In the genomic region with DNA sequence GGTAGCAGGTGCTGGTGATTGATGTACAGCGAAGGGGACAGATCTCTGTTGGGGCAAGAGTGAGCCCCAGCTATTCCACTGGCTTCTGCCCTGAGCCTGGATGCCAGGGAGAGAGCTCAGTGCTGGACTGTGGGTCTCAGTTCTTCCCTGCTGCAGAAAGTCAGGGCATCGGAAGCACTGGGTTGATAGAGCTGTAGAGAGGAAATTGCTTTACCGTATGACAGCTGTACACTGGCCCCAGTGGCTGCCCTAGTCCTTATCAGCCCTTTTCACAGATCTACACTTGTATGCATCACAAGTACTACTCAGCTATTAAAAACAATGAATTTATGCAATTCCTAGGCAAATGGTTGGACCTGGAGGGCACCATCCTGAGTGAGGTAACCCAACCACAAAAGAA, we compare ENCODE assay signal across 34 mouse cellular contexts. TPM values are rescaled to one million over a fixed set of nuclear protein-coding genes. Genes with fewer than 3 reads are reported as not detected.
DNase-seq lines count a peak whose midpoint lies in the region; ATAC-seq and TF ChIP-seq lines count a peak whose summit lies in the region.
"Had no signal": no experiment of that assay in that cellular context is flagged by ENCODE, and none has a peak within 500 bp of the region (broad histone marks: within the 10 kb centered on the region; RNA-seq: fewer than 3 reads in every experiment).

No protein-coding gene starts in this region.

- DNase-seq in heart, adult 2 months, result no peak
- no peak for DNase-seq in lung, postnatal 0 days (ENCODE audit: low spot score)
- DNase-seq in lung, postnatal 4 days, result no peak
- DNase-seq in limb, embryonic 10.5 days (ENCODE audit: low spot score), result no peak
- no peak for DNase-seq in thymus, postnatal 10 days (ENCODE audit: low spot score in 2 of 2)
- DNase-seq: adrenal gland, adult 2 months; adrenal gland, postnatal 36 days; cerebellum, adult 2 months; cerebellum, postnatal 14 days; forebrain, postnatal 0 days; gastrocnemius, postnatal 14 days; heart, adult 18-20 months; heart, postnatal 14 days; kidney, adult 2 months; kidney, postnatal 4 days; lung, postnatal 14 days; right cerebral cortex, postnatal 25 days; spleen, adult 18-20 months; thymus, adult 18-20 months; thymus, postnatal 36 days had no signal

- 38% methylated on average over 3 of the region's 3 CpGs for whole genome bisulfite sequencing in heart, adult 2 months
- 68% methylated on average over 3 of the region's 3 CpGs for WGBS in heart, embryonic 11.5 days (ENCODE audit: insufficient replicate concordance)
- WGBS in lung, postnatal 0 days, result 57% methylated on average over 3 of the region's 3 CpGs
- 94% methylated on average over 3 of the region's 3 CpGs for WGBS in limb, embryonic 10.5 days

- no peak for TF ChIP-seq POLR2A in heart, adult 2 months (IDR thresholded peaks at IDR 0.05; ENCODE audit: insufficient read depth, low read depth, low read length)

- H3K79me2 ChIP-seq in heart, adult 2 months (replicated peaks; ENCODE audit: control insufficient read depth, insufficient read depth, low read length), result peaks cover 15% of the 10 kb centered on the region

- no peaks in the 10 kb centered on the region for H3K9me3 ChIP-seq in heart, embryonic 11.5 days (replicated peaks; ENCODE audit: control insufficient read depth, low read length)
- no peaks in the 10 kb centered on the region for H3K9me3 ChIP-seq in lung, postnatal 0 days (ENCODE audit: low read length)
- no peaks in the 10 kb centered on the region for H3K9me3 ChIP-seq in limb, embryonic 10.5 days (replicated peaks)
- H3K9me3 ChIP-seq: embryonic facial prominence, embryonic 10.5 days; embryonic facial prominence, embryonic 15.5 days; forebrain, embryonic 12.5 days; heart, embryonic 13.5 days; hindbrain, embryonic 12.5 days; intestine, embryonic 15.5 days; limb, embryonic 15.5 days had no signal

- TF ChIP-seq EP300 in heart, adult 2 months (IDR thresholded peaks at IDR 0.05; ENCODE audit: insufficient read depth, low read depth, low read length), result no peak
- TF ChIP-seq EP300 in lung, postnatal 0 days (IDR thresholded peaks at IDR 0.05), result 0 out of 2 replicates have a peak, but pooled peaks have one; percentile 11

- no peak overlapping the region for H3K9ac ChIP-seq in heart, adult 2 months (ENCODE audit: low read depth, low read length)
- H3K9ac ChIP-seq in heart, embryonic 11.5 days (ENCODE audit: low read depth, low read length), result no peak overlapping the region
- no peak overlapping the region for H3K9ac ChIP-seq in lung, postnatal 0 days (replicated peaks; ENCODE audit: low read depth)
- H3K9ac ChIP-seq: embryonic facial prominence, embryonic 15.5 days; forebrain, embryonic 12.5 days; forebrain, postnatal 0 days; heart, embryonic 13.5 days; hindbrain, embryonic 12.5 days; intestine, embryonic 15.5 days; limb, embryonic 15.5 days had no signal

- H3K4me1 ChIP-seq in heart, adult 2 months (ENCODE audit: control insufficient read depth, insufficient read depth, low read length), result peaks cover 34% of the 10 kb centered on the region
- peaks cover 8% of the 10 kb centered on the region for H3K4me1 ChIP-seq in heart, embryonic 11.5 days (ENCODE audit: control insufficient read depth, insufficient read depth, low read length)
- H3K4me1 ChIP-seq in lung, postnatal 0 days (ENCODE audit: insufficient read depth, low read depth, low read length), result peaks cover 8% of the 10 kb centered on the region; the same call in 1 of the 2 replicates
- peaks cover 46% of the 10 kb centered on the region for H3K4me1 ChIP-seq in brown adipose tissue, adult 24 weeks (ENCODE audit: control insufficient read depth, insufficient read depth, insufficient read length, low read length)
- H3K4me1 ChIP-seq in limb, embryonic 10.5 days, result peaks cover 34% of the 10 kb centered on the region

- H3K4me2 ChIP-seq in heart, embryonic 11.5 days, result no peak overlapping the region
- H3K4me2 ChIP-seq in lung, postnatal 0 days (replicated peaks; ENCODE audit: low read depth, low read length), result no peak overlapping the region
- H3K4me2 ChIP-seq: embryonic facial prominence, embryonic 15.5 days; forebrain, embryonic 12.5 days; heart, embryonic 13.5 days; hindbrain, embryonic 12.5 days; intestine, embryonic 15.5 days; limb, embryonic 15.5 days had no signal

- peak overlapping the region; percentile 2; the same call in 1 of the 2 replicates for H3K27ac ChIP-seq in heart, adult 2 months
- H3K27ac ChIP-seq in heart, embryonic 11.5 days (ENCODE audit: low read depth, low read length), result no peak overlapping the region
- H3K27ac ChIP-seq in lung, postnatal 0 days (ENCODE audit: low read length), result no peak overlapping the region
- H3K27ac ChIP-seq in brown adipose tissue, adult 24 weeks (replicated peaks; ENCODE audit: low read depth, low read length), result peak overlapping the region; percentile 52
- H3K27ac ChIP-seq in limb, embryonic 10.5 days, result no peak overlapping the region
- H3K27ac ChIP-seq: embryonic facial prominence, embryonic 10.5 days; embryonic facial prominence, embryonic 15.5 days; forebrain, embryonic 12.5 days; heart, embryonic 13.5 days; hindbrain, embryonic 12.5 days; hindbrain, postnatal 0 days; intestine, embryonic 15.5 days; kidney, postnatal 0 days; limb, embryonic 15.5 days; stomach, postnatal 0 days had no signal

- no peak overlapping the region for H3K4me3 ChIP-seq in heart, adult 2 months
- H3K4me3 ChIP-seq in heart, embryonic 11.5 days (ENCODE audit: low read depth, low read length), result no peak overlapping the region
- no peak overlapping the region for H3K4me3 ChIP-seq in lung, postnatal 0 days (ENCODE audit: low read depth, low read length)
- no peak overlapping the region for H3K4me3 ChIP-seq in brown adipose tissue, adult 24 weeks (ENCODE audit: insufficient read depth, low read depth, low read length)
- H3K4me3 ChIP-seq in limb, embryonic 10.5 days, result no peak overlapping the region
- H3K4me3 ChIP-seq: embryonic facial prominence, embryonic 10.5 days; embryonic facial prominence, embryonic 15.5 days; forebrain, embryonic 12.5 days; heart, embryonic 13.5 days; hindbrain, embryonic 12.5 days; intestine, embryonic 15.5 days; limb, embryonic 15.5 days had no signal

- H3K27me3 ChIP-seq in heart, adult 2 months (ENCODE audit: control insufficient read depth, insufficient read depth, low read length), result no peaks in the 10 kb centered on the region
- no peaks in the 10 kb centered on the region for H3K27me3 ChIP-seq in heart, embryonic 11.5 days (ENCODE audit: control insufficient read depth, insufficient read depth, low read length)
- no peaks in the 10 kb centered on the region for H3K27me3 ChIP-seq in lung, postnatal 0 days (replicated peaks; ENCODE audit: insufficient read depth, low read length)
- H3K27me3 ChIP-seq in limb, embryonic 10.5 days (ENCODE audit: low read depth, poor library complexity, severe bottlenecking), result no peaks in the 10 kb centered on the region
- H3K27me3 ChIP-seq: embryonic facial prominence, embryonic 15.5 days; forebrain, embryonic 12.5 days; heart, embryonic 13.5 days; hindbrain, embryonic 12.5 days; intestine, embryonic 15.5 days; limb, embryonic 15.5 days had no signal

- intact Hi-C loops in heart, adult 2 months (cut with DNase I), result loop anchor here (5.0 kb wide), 1 partner anchor 37 kb away; no protein-coding TSS in a partner anchor

- ATAC-seq in heart, embryonic 11.5 days (replicated peaks; ENCODE audit: insufficient number of reproducible peaks, low FRiP score, low TSS enrichment), result no peak
- peak; percentile 60 for ATAC-seq in lung, postnatal 0 days
- ATAC-seq: CD4-positive, CD25-positive, alpha-beta regulatory T cell, adult 4 months; forebrain, postnatal 0 days; hindbrain, postnatal 0 days; intestine, embryonic 15.5 days; midbrain, embryonic 16.5 days had no signal

- 0 out of 2 replicates have a peak, but pooled peaks cover 2% of the 10 kb centered on the region for H3K36me3 ChIP-seq in heart, adult 2 months (ENCODE audit: control insufficient read depth, insufficient read depth, low read length)
- H3K36me3 ChIP-seq in heart, embryonic 11.5 days (ENCODE audit: control insufficient read depth, insufficient read depth, low read length), result no peaks in the 10 kb centered on the region
- no peaks in the 10 kb centered on the region for H3K36me3 ChIP-seq in lung, postnatal 0 days (ENCODE audit: insufficient read depth, low read length)
- 0 out of 2 replicates have a peak, but pooled peaks cover 3% of the 10 kb centered on the region for H3K36me3 ChIP-seq in limb, embryonic 10.5 days
- H3K36me3 ChIP-seq: embryonic facial prominence, embryonic 15.5 days; forebrain, embryonic 12.5 days; heart, embryonic 13.5 days; hindbrain, embryonic 12.5 days; intestine, embryonic 15.5 days; limb, embryonic 15.5 days had no signal

- no peak for TF ChIP-seq CTCF in heart, adult 2 months (IDR thresholded peaks at IDR 0.05)
- no peak for TF ChIP-seq CTCF in lung, postnatal 0 days (IDR thresholded peaks at IDR 0.05)

RNA-seq across cellular contexts. Expression of gene Arid1b, which starts 40.1 kb away (rescaled TPM):
- 10 to 100 TPM; 26.8 to 27.8 TPM for total RNA-seq in heart, adult 2 months (2021)
- polyA plus RNA-seq in heart, adult 2 months (2012; rRNA removed), result 11.1 and 11.8 TPM in 2 replicates
- 7.4 and 8.2 TPM in 2 replicates for polyA plus RNA-seq in heart, embryonic 11.5 days (2014; fragmentation: Nextera tagmentation; extraction: Ambion mirVana)
- polyA plus RNA-seq in lung, postnatal 0 days (2015; fragmentation: Nextera tagmentation; extraction: Ambion mirVana), result 7.2 and 8.8 TPM in 2 replicates
- polyA plus RNA-seq in brown adipose tissue, adult 24 weeks (2012; ENCODE audit: insufficient read depth, insufficient read length, missing spikeins), result 11.1 and 13.9 TPM in 2 replicates
- polyA plus RNA-seq in limb, embryonic 10.5 days (2016; fragmentation: Nextera tagmentation; extraction: Ambion mirVana), result 10.7 and 12.5 TPM in 2 replicates

Comparison
In these comparisons a context has a peak if more than half of its experiments do, and no peak if none do; other contexts are left out.
1. H3K27ac ChIP-seq: peak in heart, adult 2 months (single experiment) and brown adipose tissue, adult 24 weeks (single experiment); none in heart, embryonic 11.5 days (single experiment), lung, postnatal 0 days (single experiment) and limb, embryonic 10.5 days (single experiment).